Mouse (Mus musculus): ENCODE results near the gene Slc38a3. TPM values are rescaled to one million over a fixed set of nuclear protein-coding genes. Genes with fewer than 3 reads are reported as not detected.

Gene Slc38a3
- polyA plus RNA-seq, 1 experiment: 10.6 TPM

DNA sequence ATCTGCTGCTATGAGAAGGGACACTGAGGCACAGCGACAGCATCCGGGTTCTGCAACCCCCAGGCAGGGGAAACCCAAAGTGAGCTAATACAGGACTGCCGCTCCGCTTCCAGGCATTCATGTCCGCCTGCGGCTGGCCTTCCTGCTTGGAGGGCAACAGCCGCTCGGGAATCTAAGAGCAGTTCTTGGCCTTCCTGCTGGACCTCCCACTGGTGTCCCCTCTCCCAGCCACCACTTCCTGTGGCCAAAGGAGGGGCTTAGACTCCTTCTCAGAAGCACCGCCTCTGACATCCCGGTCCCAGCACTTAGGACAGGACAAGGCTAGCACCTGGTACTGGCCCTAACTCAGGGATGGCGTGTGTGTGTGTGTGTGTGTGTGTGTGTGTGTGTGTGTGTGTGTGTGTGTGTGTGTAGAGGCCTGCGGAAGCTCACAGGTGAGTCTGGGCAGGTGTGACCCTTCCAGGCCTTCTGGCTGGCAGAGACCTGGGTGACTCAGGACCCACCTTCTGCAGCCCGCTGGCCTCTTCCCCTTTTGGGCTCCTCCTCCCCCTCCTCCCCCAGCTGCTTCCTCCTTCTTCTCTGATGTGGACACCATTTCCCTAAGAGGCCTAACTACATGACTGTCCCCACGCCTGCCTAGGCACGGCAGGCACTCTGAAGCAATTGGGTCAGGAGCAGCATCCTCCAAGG is 40.5 kb downstream of the Slc38a3 start:
- Histone ChIP-seq H3K4me1 (ENCODE audit: control insufficient read depth, insufficient read depth, insufficient read length) (peaks cover 84% of the 10 kb centered on the region; the same call in 1 of the 2 replicates), H3K36me3 (ENCODE audit: control insufficient read depth, insufficient read depth, low read length) (peaks cover 14% of the 10 kb centered on the region), H3K4me3 (ENCODE audit: extremely low read depth, insufficient read depth, insufficient read length) (peak overlapping the region; percentile 43), H3K27me3 (ENCODE audit: control insufficient read depth, insufficient read depth, low read length) (no peaks in the 10 kb centered on the region), H3K27ac (ENCODE audit: insufficient read depth, low read length) (peak overlapping the region; percentile 95)
- 52% methylated on average over 14 of the region's 15 CpGs for WGBS
- peak; percentile 68 to 78 for DNase-seq (ENCODE audit: low read depth in 1 of 2, low spot score in 2 of 2)
- TF ChIP-seq POLR2A (IDR thresholded peaks at IDR 0.05; ENCODE audit: low read depth, low read length) (no peak), CTCF (IDR thresholded peaks at IDR 0.05; ENCODE audit: extremely low read depth, insufficient read depth, insufficient read length, insufficient replicate concordance) (no peak)

DNA sequence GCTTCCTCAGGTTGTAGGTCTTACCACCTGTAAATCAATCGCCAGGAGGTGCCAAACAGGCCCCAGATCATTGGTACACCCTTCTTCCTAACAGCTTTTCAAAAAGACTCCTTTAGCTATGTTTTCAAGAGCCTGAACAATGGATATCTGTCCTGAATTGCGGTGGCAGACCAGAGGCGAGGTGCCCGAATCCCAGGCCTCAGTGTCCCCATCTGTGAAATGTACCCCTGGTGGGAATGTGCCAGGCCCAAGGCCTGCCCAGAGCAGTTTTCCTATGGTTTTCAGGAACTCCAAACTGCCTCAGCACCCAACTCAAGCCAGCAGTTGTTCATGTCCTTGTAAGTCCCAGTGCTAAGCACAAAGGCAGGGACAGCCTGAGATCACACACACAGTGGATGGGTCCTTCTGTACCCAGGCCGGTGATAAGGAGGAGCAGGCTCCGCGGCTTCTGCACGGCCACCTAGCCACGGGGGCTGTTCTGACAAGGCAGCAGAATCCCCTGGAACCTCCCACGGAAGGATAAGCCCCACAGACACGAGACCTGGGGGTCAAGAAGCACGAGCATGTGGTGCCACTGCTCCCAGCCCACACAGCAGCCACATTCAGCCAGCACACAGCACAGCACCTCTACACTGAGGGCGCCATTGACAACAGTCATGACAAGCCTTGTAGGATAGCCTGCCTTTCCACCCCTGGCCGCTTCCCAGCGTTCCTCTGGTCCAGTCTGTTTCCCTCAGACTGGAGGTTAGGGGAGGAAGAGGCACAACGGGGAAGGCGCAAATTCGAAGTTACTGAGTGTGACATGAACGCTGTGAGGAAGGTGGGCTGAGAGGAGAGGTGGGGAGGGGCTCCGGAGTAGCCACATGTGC is 41.7 kb downstream of the Slc38a3 start:
- Histone ChIP-seq H3K27me3 (ENCODE audit: control insufficient read depth, insufficient read depth, low read length) (no peaks in the 10 kb centered on the region), H3K4me3 (ENCODE audit: extremely low read depth, insufficient read depth, insufficient read length) (no peak overlapping the region), H3K36me3 (ENCODE audit: control insufficient read depth, insufficient read depth, low read length) (peaks cover 14% of the 10 kb centered on the region), H3K4me1 (ENCODE audit: control insufficient read depth, insufficient read depth, insufficient read length) (peaks cover 83% of the 10 kb centered on the region; the same call in 1 of the 2 replicates), H3K27ac (ENCODE audit: insufficient read depth, low read length) (peak overlapping the region; percentile 64)
- no peak for DNase-seq (ENCODE audit: low read depth in 1 of 2, low spot score in 2 of 2)
- TF ChIP-seq CTCF (IDR thresholded peaks at IDR 0.05; ENCODE audit: extremely low read depth, insufficient read depth, insufficient read length, insufficient replicate concordance): no peak
- no peak for TF ChIP-seq POLR2A (IDR thresholded peaks at IDR 0.05; ENCODE audit: low read depth, low read length)
- 62% methylated on average over 20 of the region's 20 CpGs for WGBS

DNA sequence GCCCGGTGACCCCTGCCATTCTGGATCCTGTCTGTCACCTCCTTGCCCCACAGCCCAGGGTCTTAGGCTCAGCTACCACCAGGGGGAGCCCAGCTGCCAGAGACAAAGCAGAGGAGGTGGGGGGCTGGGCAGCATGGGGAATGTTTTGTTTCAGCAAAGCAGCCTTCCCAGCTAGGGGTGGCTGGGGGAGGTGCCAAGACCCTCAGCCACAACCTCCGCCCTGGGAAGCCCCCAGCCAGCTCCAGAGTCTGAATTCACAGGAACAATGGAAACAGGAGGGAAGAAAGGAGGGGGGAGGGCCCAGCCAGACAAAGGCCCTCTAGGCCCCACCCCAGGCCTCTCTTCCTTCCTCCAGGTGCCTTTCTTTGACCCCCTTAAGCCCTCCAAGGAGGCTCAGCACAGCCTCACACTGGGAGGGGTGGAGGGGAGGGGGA is 42.5 kb downstream of the Slc38a3 start:
- Histone ChIP-seq H3K27ac (ENCODE audit: insufficient read depth, low read length) (peak overlapping the region; percentile 54), H3K36me3 (ENCODE audit: control insufficient read depth, insufficient read depth, low read length) (peaks cover 18% of the 10 kb centered on the region), H3K27me3 (ENCODE audit: control insufficient read depth, insufficient read depth, low read length) (no peaks in the 10 kb centered on the region), H3K4me3 (ENCODE audit: extremely low read depth, insufficient read depth, insufficient read length) (no peak overlapping the region), H3K4me1 (ENCODE audit: control insufficient read depth, insufficient read depth, insufficient read length) (peaks cover 75% of the 10 kb centered on the region; the same call in 1 of the 2 replicates)
- 14% methylated on average over 2 of the region's 2 CpGs for WGBS
- TF ChIP-seq CTCF (IDR thresholded peaks at IDR 0.05; ENCODE audit: extremely low read depth, insufficient read depth, insufficient read length, insufficient replicate concordance) (peak; percentile 91; the same call in 1 of the 2 replicates), POLR2A (IDR thresholded peaks at IDR 0.05; ENCODE audit: low read depth, low read length) (no peak)
- DNase-seq (ENCODE audit: low read depth in 1 of 2, low spot score in 2 of 2): peak in 1 of 2 experiments; percentile 81

DNA sequence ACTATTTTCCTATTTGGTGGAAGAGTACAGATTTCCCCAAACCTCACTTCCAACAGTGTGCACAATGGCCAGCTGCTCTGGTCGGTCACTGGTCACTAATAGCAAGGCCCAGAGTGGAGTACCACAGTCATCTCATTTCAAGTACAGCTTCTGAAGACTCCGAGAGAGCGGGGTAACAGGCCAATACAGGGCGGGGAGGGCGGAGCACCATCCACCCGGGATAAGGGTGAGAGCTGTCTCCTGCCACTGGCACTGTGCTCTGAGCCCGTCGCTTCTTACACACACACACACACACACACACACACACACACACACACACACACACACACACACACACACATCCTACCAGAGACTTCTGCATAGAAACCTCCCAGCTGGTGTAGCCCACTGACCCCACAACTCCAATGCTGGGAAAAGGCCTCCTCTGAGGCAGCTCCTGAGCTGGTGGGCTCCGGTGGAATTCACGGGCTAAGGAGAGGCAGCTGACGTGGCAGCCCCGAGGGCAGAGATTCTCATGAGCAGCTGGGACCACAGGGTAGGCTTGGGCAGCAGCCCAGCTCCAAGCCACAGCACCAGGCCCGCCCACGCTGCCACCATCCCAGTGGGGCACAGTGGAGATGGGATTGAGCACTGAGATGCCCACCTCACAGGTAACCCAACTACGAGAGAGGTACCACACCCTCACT is 43.0 kb downstream of the Slc38a3 start:
- H3K36me3 ChIP-seq (ENCODE audit: control insufficient read depth, insufficient read depth, low read length): peaks cover 18% of the 10 kb centered on the region
- H3K27ac ChIP-seq (ENCODE audit: insufficient read depth, low read length): peak overlapping the region; percentile 54; the same call in 1 of the 2 replicates
- no peak overlapping the region for H3K4me3 ChIP-seq (ENCODE audit: extremely low read depth, insufficient read depth, insufficient read length)
- no peak for DNase-seq (ENCODE audit: low read depth in 1 of 2, low spot score in 2 of 2)
- 54% methylated on average over 13 of the region's 15 CpGs for WGBS
- TF ChIP-seq POLR2A (IDR thresholded peaks at IDR 0.05; ENCODE audit: low read depth, low read length) (no peak), CTCF (IDR thresholded peaks at IDR 0.05; ENCODE audit: extremely low read depth, insufficient read depth, insufficient read length, insufficient replicate concordance) (no peak)
- H3K27me3 ChIP-seq (ENCODE audit: control insufficient read depth, insufficient read depth, low read length): no peaks in the 10 kb centered on the region
- peaks cover 71% of the 10 kb centered on the region; the same call in 1 of the 2 replicates for H3K4me1 ChIP-seq (ENCODE audit: control insufficient read depth, insufficient read depth, insufficient read length)

DNA sequence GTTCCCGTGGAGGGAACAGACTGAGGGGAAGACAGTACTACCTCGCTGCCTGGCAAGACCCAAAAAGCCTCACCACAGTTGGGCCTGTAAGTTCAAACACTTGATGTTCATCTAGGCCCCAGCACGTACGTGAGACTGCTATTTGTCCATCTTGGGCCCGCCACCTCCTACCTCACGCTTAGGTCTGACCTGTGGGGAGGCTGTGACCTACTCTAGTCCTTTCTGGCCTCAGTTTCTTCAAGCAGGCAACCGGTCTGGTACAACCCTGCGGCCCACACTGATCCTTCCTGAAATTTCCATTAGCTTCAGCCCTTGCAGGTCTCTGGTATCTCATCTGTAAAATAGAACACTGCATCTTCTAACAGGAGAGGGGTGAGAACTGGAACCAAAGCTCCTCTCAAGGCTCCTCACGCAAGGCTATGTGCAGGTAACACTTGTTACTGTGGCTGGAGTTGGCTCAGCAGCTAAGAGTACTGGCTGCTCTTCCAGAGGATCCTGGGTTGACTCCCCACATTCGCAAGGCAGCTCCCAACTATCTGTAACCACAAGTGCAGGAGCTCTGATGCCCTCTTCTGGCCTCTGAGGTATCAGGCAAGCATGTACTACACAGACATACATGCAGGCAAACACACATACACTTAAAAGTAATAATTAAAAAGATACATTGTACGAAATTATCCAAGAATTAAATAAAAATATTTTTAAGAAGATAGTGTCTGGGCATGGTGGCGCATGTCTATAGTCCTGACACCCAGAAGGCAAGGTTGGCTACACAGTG is 43.8 kb downstream of the Slc38a3 start:
- no peaks in the 10 kb centered on the region for H3K27me3 ChIP-seq (ENCODE audit: control insufficient read depth, insufficient read depth, low read length)
- peaks cover 63% of the 10 kb centered on the region; the same call in 1 of the 2 replicates for H3K4me1 ChIP-seq (ENCODE audit: control insufficient read depth, insufficient read depth, insufficient read length)

DNA sequence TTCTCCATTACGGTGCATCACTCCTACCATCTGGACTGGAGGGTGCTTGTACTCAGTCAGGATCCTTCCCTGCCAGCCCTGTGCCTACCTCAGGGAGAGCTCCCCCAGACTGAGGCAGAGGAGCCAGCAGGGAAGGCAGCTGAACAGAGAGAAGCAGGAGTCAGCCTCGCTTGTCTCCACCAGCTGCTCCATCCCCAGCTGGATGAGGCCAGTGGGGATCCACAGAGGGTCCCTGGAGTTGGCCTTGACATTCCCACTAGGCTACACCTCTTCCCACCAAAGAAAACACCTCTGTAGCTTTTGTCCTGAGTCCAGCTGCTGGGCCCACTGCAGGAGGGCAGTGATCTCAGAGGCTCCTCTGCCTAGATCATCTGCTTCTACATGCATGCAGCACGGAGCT is 44.4 kb downstream of the Slc38a3 start:
- peak overlapping the region; percentile 77 for H3K27ac ChIP-seq (ENCODE audit: insufficient read depth, low read length)
- WGBS: 70% methylated on average over 3 of the region's 3 CpGs
- H3K36me3 ChIP-seq (ENCODE audit: control insufficient read depth, insufficient read depth, low read length): peaks cover 18% of the 10 kb centered on the region
- peaks cover 57% of the 10 kb centered on the region; the same call in 1 of the 2 replicates for H3K4me1 ChIP-seq (ENCODE audit: control insufficient read depth, insufficient read depth, insufficient read length)
- TF ChIP-seq CTCF (IDR thresholded peaks at IDR 0.05; ENCODE audit: extremely low read depth, insufficient read depth, insufficient read length, insufficient replicate concordance) (no peak), POLR2A (IDR thresholded peaks at IDR 0.05; ENCODE audit: low read depth, low read length) (no peak)
- DNase-seq (ENCODE audit: low read depth in 1 of 2, low spot score in 2 of 2): no peak
- H3K4me3 ChIP-seq (ENCODE audit: extremely low read depth, insufficient read depth, insufficient read length): no peak overlapping the region; the same call in 1 of the 2 replicates
- H3K27me3 ChIP-seq (ENCODE audit: control insufficient read depth, insufficient read depth, low read length): no peaks in the 10 kb centered on the region

More for the DNA sequence above, 43.8 kb downstream of the Slc38a3 start:
- 87% methylated on average over 12 of the region's 12 CpGs for WGBS
- no peak for DNase-seq (ENCODE audit: low read depth in 1 of 2, low spot score in 2 of 2)
- peak overlapping the region; percentile 77 for H3K27ac ChIP-seq (ENCODE audit: insufficient read depth, low read length)
- peaks cover 14% of the 10 kb centered on the region for H3K36me3 ChIP-seq (ENCODE audit: control insufficient read depth, insufficient read depth, low read length)
- H3K4me3 ChIP-seq (ENCODE audit: extremely low read depth, insufficient read depth, insufficient read length): no peak overlapping the region
- no peak for TF ChIP-seq CTCF (IDR thresholded peaks at IDR 0.05; ENCODE audit: extremely low read depth, insufficient read depth, insufficient read length, insufficient replicate concordance)
- no peak for TF ChIP-seq POLR2A (IDR thresholded peaks at IDR 0.05; ENCODE audit: low read depth, low read length)

Measured in spleen, adult 2 months (tissue).